Mouse (Mus musculus): ENCODE measurements at regions not wholly inside any gene's neighbourhood (a gene's known extent, or its start where the extent isn't known, plus 50 kb on each side); places are given as distances from the start of the nearest gene placed in this dataset.
A peak's percentile ranks its signal among the peaks of the same experiment; 100 is the strongest.
"Not testable (repeated sequence)": the region's sequence is repeated elsewhere in the genome, so short reads cannot be mapped to it uniquely, and the experiment has no call there.

DNA sequence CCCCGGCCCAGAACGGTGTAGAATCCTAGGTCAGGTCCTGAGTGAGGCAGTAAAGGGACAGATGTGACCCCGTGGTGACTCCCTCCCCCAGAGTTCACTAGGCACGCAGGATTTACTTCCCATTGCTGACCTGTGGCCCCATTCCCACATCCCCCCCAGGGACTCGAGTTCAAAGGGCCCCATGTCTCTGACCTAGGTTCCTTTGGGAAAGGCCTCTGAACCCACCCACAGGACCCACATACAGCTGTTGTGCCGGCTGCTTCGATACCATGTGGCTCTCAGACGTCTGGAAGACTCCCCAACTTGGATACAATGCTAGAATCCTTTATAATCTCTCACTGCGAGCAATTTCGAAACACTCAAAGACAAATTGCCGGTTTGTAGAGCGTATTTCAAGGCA is 151.0 kb upstream of the Sfswap start:
- no peak for DNase-seq (ENCODE audit: extremely low spot score in 1 of 2, low spot score in 1 of 2)

DNA sequence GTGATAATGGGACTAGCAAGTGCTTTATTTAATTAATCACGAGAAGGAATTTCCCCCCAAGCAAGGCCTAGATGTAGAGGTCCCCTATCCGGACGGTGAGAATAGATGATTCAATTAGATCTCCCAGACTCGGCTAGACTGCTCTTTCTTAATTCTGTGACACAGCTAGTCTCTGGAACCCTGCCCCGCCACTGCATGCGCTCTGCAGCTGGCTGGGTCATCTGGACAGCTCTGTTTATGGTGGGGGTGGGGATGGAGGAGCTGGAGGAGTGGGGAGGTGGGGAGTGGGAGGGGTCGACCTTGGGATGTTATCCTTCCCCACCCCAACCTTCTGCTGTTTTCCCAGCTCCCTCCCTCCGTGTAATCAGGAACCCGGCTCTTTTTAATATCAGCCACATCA is 147.5 kb upstream of the Sfswap start:
- no peak for DNase-seq (ENCODE audit: extremely low spot score in 1 of 2, low spot score in 1 of 2)

- no peak for DNase-seq (ENCODE audit: extremely low spot score in 1 of 2, low spot score in 1 of 2)
These were observed 146.1 kb upstream of the Sfswap start for GRCm38 (mm10) chr5:129354877-129355276.

- DNase-seq (ENCODE audit: extremely low spot score in 1 of 2, low spot score in 1 of 2) = no peak
These were observed 139.5 kb upstream of the Sfswap start for GRCm38 (mm10) chr5:129361527-129361926.

DNA sequence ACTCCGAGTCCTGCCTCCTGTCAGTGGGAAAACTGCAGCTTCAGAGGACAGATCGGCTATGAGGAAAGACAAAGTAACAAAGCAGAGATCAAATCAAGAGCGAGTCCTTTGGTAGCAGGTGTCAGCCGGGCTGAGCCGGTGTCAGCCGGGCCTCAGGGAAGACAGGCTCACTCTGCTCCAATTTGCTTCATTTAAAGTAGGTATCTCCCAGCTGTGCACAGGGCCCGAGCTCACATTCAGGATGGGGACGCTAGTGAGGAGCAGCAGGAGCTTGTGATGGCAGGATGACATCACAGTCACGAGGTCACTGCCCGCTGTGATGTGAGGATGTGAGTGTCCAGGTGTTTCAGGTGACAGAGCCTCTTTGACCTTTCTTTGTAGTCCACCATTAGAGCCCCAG is 137.8 kb upstream of the Sfswap start:
- DNase-seq (ENCODE audit: extremely low spot score in 1 of 2, low spot score in 1 of 2) = no peak

DNA sequence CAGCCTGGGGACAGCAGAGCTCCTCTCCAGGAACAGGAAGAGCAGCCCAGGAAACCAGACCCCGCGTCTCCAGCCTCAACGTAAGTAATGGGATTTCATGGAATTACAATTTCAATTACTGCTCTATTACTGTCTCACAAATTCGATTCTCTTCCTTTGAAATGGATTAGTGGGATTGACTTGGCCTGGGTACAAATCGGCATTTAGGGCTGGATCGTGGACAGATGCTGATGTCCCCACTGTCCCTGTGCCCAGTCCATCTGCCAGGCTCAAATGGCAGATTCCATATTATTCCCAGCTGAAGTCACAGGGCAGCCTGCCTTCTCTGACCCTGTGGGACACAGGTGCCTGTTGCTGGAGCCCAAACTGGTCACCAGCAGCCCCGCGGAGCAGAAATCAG is 136.0 kb upstream of the Sfswap start:
- DNase-seq (ENCODE audit: extremely low spot score in 1 of 2, low spot score in 1 of 2) = no peak

DNA sequence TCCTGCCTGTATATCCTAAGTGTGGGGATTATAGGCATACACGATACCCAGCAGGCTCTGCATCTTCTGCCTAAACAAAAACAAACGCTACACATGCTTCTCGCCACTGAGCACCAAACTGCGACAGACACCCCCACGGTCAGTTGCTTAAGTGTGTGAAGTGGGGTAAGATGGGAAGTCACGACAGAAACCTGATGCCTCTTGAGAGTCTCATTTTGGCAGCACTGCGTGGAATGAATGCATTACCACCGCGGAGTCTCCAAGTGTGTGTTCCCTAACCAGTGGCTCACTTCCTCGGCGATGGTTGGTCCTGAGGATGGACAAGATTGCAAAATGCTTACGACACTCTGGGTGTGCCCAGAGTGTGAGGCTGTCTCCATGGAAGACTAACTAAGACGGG is 133.8 kb upstream of the Sfswap start:
- DNase-seq (ENCODE audit: extremely low spot score in 1 of 2, low spot score in 1 of 2) = peak in 1 of 2 experiments; percentile 27

- no peak for DNase-seq (ENCODE audit: extremely low spot score in 1 of 2, low spot score in 1 of 2)
These were observed 120.2 kb upstream of the Sfswap start for GRCm38 (mm10) chr5:129380861-129381260.

DNA sequence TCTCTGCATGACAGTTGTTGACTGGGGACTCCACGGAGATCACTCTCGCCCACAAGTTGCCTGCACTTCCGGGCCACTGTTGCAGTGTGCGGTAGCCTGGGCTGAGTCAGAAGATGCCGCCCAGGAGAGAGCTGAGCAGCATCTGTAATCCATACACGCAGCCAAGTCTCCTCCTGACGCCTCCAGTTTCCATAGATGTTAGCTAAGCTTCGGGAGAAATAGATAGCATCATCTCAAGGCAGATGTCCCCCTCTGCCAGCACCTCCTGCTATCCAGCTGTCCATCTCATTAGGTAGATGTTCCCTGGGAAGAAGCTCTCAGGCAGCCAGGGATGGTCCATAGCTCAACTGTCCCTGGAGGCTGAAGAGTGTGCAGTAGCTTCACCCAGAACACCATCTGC is 116.0 kb upstream of the Sfswap start:
- peak; percentile 16 to 52 for DNase-seq (ENCODE audit: extremely low spot score in 1 of 2, low spot score in 1 of 2)

GRCm38 (mm10) chr5:129385965-129386643 is 114.9 kb upstream of the Sfswap start:
- DNase-seq (ENCODE audit: extremely low spot score in 1 of 2, low spot score in 1 of 2) = not testable (repeated sequence)

GRCm38 (mm10) chr5:129386671-129387070 is 114.3 kb upstream of the Sfswap start:
- not testable (repeated sequence) for DNase-seq (ENCODE audit: extremely low spot score in 1 of 2, low spot score in 1 of 2)

DNA sequence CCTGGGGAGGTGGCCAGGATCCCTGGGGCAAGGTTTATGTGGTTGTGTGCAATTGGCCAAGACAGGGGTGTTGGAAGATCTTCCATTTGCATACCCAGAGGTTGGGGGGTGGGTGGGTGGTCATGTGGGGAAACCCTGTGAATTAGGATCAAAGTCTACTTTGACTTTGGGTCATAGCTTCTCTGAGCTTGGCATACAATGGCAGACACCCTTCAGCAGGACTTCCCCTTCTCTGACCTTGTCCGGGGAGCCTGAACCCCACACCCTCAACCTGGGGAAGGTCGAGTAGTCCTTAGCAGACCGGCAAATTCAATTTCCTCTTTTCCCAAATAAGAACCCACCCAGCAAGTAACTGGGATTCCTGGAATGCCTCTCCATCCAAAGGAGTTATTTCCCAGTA is 113.7 kb upstream of the Sfswap start:
- DNase-seq (ENCODE audit: extremely low spot score in 1 of 2, low spot score in 1 of 2) = no peak

- no peak for DNase-seq (ENCODE audit: extremely low spot score in 1 of 2, low spot score in 1 of 2)
These were observed 110.1 kb upstream of the Sfswap start for GRCm38 (mm10) chr5:129390921-129391371.

- no peak for DNase-seq (ENCODE audit: extremely low spot score in 1 of 2, low spot score in 1 of 2)
These were observed 107.9 kb upstream of the Sfswap start for GRCm38 (mm10) chr5:129393150-129393549.

DNA sequence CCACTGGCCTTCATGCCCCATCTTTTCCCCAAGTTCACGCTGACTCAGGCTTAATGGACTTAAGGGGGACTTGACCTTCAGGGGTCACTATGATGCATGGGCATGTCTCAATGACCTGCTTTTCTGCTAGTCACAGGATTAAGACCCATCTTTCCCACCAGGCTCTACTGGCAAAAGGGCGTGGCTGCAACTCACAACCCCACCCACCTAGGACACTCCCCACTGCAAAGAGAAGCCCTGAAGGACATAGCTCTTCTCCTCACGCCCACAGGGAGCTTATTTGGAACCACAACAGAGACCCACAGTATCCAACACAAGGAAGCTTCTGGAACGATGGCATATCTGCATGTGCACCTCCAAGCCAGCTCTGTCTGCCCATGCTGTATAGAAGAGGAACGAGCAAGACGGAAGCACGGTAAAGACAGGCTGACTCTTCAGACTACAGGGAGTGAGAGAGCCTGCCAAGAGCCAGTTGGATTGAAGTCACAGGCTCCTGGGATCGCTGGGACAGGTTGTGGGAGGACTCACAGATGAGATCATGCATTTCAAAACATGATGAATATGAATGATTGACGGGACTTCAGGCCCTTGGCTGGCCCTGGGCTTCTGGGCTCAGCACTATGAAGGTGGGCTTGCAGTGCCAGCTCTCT is 107.3 kb upstream of the Sfswap start:
- DNase-seq (ENCODE audit: extremely low spot score in 1 of 2, low spot score in 1 of 2) = peak in 1 of 2 experiments; percentile 58

GRCm38 (mm10) chr5:129394416-129394815 is 106.6 kb upstream of the Sfswap start:
- DNase-seq (ENCODE audit: extremely low spot score in 1 of 2, low spot score in 1 of 2) = peak in 1 of 2 experiments; percentile 37

DNA sequence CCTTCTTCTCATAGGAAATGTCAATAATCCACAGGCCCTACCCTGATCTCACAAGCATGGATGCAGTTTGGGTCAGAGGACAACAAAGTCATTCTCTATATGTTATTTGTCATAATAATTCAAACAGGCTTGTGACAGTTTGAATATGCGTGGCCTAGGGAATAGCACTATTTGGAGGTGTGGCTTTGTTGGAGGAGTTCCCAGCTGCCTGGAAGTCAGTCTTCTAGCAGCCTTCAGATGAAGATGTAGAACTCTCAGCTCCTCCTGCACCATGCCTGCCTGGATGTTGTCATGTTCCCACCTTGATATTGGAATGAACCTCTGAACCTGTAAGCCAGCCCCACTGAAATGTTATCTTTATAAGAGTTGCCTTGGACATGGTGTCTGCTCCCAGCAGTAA is 103.7 kb upstream of the Sfswap start:
- DNase-seq (ENCODE audit: extremely low spot score in 1 of 2, low spot score in 1 of 2) = no peak

- DNase-seq (ENCODE audit: extremely low spot score in 1 of 2, low spot score in 1 of 2) = no peak
These were observed 94.8 kb upstream of the Sfswap start for GRCm38 (mm10) chr5:129406259-129406658.

DNA sequence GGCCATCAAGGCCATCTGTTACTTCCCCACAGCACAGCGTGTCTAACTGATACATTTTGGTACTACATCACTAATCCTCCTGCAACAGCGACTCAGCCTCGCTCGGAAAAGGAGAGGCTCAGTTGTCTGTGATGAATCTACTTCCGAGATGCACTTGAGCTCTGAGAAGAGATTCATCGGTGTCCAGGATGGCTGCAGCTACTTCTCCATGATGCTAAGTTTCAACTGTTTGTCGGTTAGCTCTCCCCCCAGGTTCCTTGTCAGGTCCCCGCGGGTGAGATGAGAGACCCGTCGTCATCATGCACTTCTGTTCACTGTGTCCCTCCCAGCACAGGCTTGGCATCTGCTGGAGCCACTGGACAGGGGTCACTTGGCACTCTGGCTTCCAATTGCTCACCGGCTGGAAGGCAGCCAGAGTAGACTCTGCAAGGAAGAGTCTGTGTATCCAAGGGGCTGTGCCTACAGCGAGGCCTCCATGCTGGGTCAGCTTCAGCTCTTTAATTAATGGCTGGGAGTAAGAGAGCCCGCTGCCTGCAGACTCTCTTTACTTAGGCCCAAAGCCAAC is 91.5 kb upstream of the Sfswap start:
- DNase-seq (ENCODE audit: extremely low spot score in 1 of 2, low spot score in 1 of 2) = no peak

DNA sequence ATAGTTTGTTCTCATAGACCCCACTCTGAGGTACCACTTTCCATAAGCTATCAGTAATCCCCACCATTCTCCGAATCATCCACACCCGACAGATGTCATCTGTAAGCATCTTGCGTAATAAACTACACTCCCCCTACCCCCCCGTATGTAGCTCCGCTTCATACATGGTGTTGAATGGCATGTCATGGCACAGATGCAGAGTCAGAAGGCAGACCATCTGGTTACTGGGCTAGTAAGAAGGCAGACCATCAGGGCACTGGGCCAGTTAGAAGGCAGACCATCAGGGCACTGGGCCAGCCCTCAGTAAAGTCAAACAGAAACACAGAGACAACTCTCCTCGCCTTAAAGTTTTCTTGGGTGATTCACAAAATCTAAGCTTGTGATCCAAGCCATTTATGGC is 88.9 kb upstream of the Sfswap start:
- DNase-seq (ENCODE audit: extremely low spot score in 1 of 2, low spot score in 1 of 2) = no peak

GRCm38 (mm10) chr5:129414960-129415706 is 85.9 kb upstream of the Sfswap start:
- DNase-seq (ENCODE audit: extremely low spot score in 1 of 2, low spot score in 1 of 2) = no peak
